Mouse (Mus musculus): ENCODE data around the gene Fam214b. TPM values are rescaled to one million over a fixed set of nuclear protein-coding genes. Genes with fewer than 3 reads are reported as not detected.

Gene Fam214b
- total and polyA plus RNA-seq, 3 experiments = 1.3 to 3.8 TPM; not detected in 1

DNA sequence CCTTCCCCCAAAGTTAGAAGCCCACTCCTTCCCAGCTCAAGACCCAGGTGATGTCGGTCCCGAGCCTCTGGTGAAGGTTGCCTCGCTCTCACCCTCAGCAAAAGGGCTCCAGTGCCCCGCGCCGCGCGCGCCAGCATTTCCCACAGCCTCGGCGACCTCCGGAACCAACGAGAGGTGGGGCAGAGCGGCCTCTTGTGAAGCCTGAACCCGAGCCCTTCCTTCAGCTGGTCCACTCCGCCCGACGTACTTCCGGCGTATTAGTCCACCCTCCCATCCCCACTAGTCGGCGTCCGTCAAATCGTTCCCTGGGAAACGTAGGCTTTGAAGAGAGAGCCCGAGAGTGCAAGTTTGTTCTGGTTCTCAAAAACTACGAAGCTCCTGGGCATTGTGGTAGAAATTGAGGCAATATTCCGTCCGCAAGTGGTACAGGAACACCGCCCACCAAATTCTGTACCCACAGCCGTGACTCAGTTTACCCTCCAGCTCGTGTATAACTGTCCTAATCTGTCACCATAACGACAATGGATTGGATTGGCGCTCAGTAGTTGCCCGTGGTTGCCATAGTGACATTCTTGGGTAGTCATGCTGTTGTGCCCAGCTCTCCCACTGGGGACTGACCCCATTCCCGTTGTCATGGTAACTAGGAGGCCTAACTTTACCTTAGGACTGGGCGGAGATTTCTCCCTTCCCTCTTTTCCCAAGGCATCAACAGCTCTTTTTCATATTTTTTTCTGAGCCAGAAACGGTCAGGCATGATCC is 14.6 kb downstream of the Fam214b start, which contains the start of gene Stoml2:
TSS of gene Stoml2 (minus strand) at position 474 of the 759 bp plus-strand sequence.
- peak within 1 kb of the TSS; percentile 84 to 93 for H3K4me3 ChIP-seq (ENCODE audit: control insufficient read depth in 1 of 2, insufficient read depth in 1 of 2, low read depth in 2 of 2, low read length in 2 of 2)
- peaks cover 1 to 5% of the 10 kb centered on the region in 2 experiments; a peak in 3 of 4 replicates for H3K36me3 ChIP-seq (ENCODE audit: control insufficient read depth in 1 of 2, insufficient read depth in 2 of 2, low read length in 2 of 2)
- H3K9ac ChIP-seq (ENCODE audit: control insufficient read depth, low read depth, low read length, poor library complexity, severe bottlenecking) = peak within 1 kb of the TSS; percentile 88
- peak; percentile 96 for DNase-seq (ENCODE audit: low read depth, low spot score)
- H3K9me3 ChIP-seq (replicated peaks; ENCODE audit: insufficient read depth, low read length) = no peaks in the 10 kb centered on the region
- no peaks in the 10 kb centered on the region for H3K27me3 ChIP-seq (ENCODE audit: control insufficient read depth in 1 of 2, insufficient read depth in 2 of 2, low read length in 2 of 2)
- peaks cover 4 to 9% of the 10 kb centered on the region in 2 experiments; a peak in 3 of 4 replicates for H3K4me1 ChIP-seq (ENCODE audit: control insufficient read depth in 1 of 2, insufficient read depth in 2 of 2, low read length in 2 of 2)
- H3K27ac ChIP-seq (ENCODE audit: control insufficient read depth, low read depth, low read length) = peak within 1 kb of the TSS; percentile 75
- peaks cover 16% of the 10 kb centered on the region for H3K79me2 ChIP-seq (ENCODE audit: control insufficient read depth, insufficient read depth, low read length, poor library complexity)
- TF ChIP-seq RCOR1 (IDR thresholded peaks at IDR 0.05; ENCODE audit: low read depth, low read length) (no peak), TBP (IDR thresholded peaks at IDR 0.05; ENCODE audit: low read depth, low read length) (peak; percentile 89), POLR2AphosphoS2 (IDR thresholded peaks at IDR 0.05; ENCODE audit: low read length) (peak; percentile 80), ZC3H11A (IDR thresholded peaks at IDR 0.05; ENCODE audit: low read depth, low read length) (no peak), KAT2A (conservative IDR thresholded peaks at IDR 0.05; ENCODE audit: low read depth, low read length) (peak; percentile 82), GATA1 (IDR thresholded peaks at IDR 0.05; ENCODE audit: low read depth, low read length) (no peak), MYC (IDR thresholded peaks at IDR 0.05; ENCODE audit: low read depth, low read length) (peak; percentile 76; the same call in 1 of the 2 replicates), BHLHE40 (IDR thresholded peaks at IDR 0.05; ENCODE audit: borderline replicate concordance, low read depth, low read length) (no peak), USF1 (IDR thresholded peaks at IDR 0.05; ENCODE audit: low read depth, low read length) (peak; percentile 49; the same call in 1 of the 2 replicates), SIN3A (IDR thresholded peaks at IDR 0.05; ENCODE audit: low read length) (peak; percentile 98), ZMIZ1 (IDR thresholded peaks at IDR 0.05; ENCODE audit: low read depth, low read length) (peak; percentile 82), NELFE (IDR thresholded peaks at IDR 0.05; ENCODE audit: low read depth, low read length) (peak; percentile 94), JUND (IDR thresholded peaks at IDR 0.05; ENCODE audit: low read depth, low read length) (no peak), E2F4 (IDR thresholded peaks at IDR 0.05; ENCODE audit: borderline replicate concordance, low read depth, low read length) (no peak; the same call in 1 of the 2 replicates), NRF1 (IDR thresholded peaks at IDR 0.05; ENCODE audit: insufficient read depth, low read depth, low read length, poor library complexity, severe bottlenecking) (no peak), ETS1 (IDR thresholded peaks at IDR 0.05; ENCODE audit: low read depth, low read length) (peak; percentile 86), EP300 (IDR thresholded peaks at IDR 0.05; ENCODE audit: low read depth in 1 of 2, low read length in 2 of 2) (peak in 1 of 2 experiments; percentile 25; a peak in 1 of 4 replicates), CHD1 (IDR thresholded peaks at IDR 0.05; ENCODE audit: low read depth, low read length) (peak; percentile 59; the same call in 1 of the 2 replicates), POLR2AphosphoS5 (IDR thresholded peaks at IDR 0.05; ENCODE audit: borderline replicate concordance, low read depth, low read length) (no peak), ELF1 (IDR thresholded peaks at IDR 0.05; ENCODE audit: low read depth, low read length) (peak; percentile 79), RAD21 (IDR thresholded peaks at IDR 0.05; ENCODE audit: low read depth, low read length) (no peak), MXI1 (IDR thresholded peaks at IDR 0.05; ENCODE audit: low read depth, low read length) (peak; percentile 49), HCFC1 (IDR thresholded peaks at IDR 0.05; ENCODE audit: low read depth, low read length) (peak; percentile 97), ZNF384 (IDR thresholded peaks at IDR 0.05; ENCODE audit: low read depth, low read length) (peak; percentile 61), ZKSCAN1 (IDR thresholded peaks at IDR 0.05; ENCODE audit: low read depth, low read length) (no peak), SMC3 (IDR thresholded peaks at IDR 0.05; ENCODE audit: low read depth, low read length) (peak; percentile 13; the same call in 1 of the 2 replicates), MAZ (IDR thresholded peaks at IDR 0.05; ENCODE audit: low read depth, low read length) (peak; percentile 93), CTCF (IDR thresholded peaks at IDR 0.05 in 2 of 3, conservative IDR thresholded peaks at IDR 0.05 in 1 of 3; ENCODE audit: control insufficient read depth in 1 of 3, insufficient read depth in 1 of 3, low read depth in 2 of 3, low read length in 3 of 3, poor library complexity in 1 of 3, severe bottlenecking in 1 of 3) (peak in 2 of 3 experiments; percentile 2 to 46; a peak in 2 of 6 replicates), GABPA (IDR thresholded peaks at IDR 0.05; ENCODE audit: low read depth, low read length) (peak; percentile 62; the same call in 1 of the 2 replicates), USF2 (IDR thresholded peaks at IDR 0.05; ENCODE audit: borderline replicate concordance in 1 of 2, insufficient read depth in 1 of 2, low read depth in 1 of 2, low read length in 2 of 2) (no peak), MEF2A (IDR thresholded peaks at IDR 0.05; ENCODE audit: extremely low read depth, insufficient replicate concordance, low read depth, low read length, poor library complexity, severe bottlenecking) (no peak), MAFK (IDR thresholded peaks at IDR 0.05; ENCODE audit: borderline replicate concordance, low read depth, low read length) (no peak), CHD2 (IDR thresholded peaks at IDR 0.05; ENCODE audit: low read length) (no peak), POLR2A (IDR thresholded peaks at IDR 0.05; ENCODE audit: control insufficient read depth in 1 of 2, insufficient read depth in 1 of 2, low read depth in 1 of 2, low read length in 2 of 2, poor library complexity in 1 of 2) (peak; percentile 49 to 82; a peak in 3 of 4 replicates), TCF12 (IDR thresholded peaks at IDR 0.05; ENCODE audit: low read depth, low read length) (peak; percentile 77)
